Mouse (Mus musculus): ENCODE results near the gene Tpm3.

GRCm38 (mm10) chr3:90067851-90068250, 4.6 kb upstream of the Tpm3 start:
- TF ChIP-seq CTCF (conservative IDR thresholded peaks at IDR 0.05 in 1 of 2, IDR thresholded peaks at IDR 0.05 in 1 of 2; ENCODE audit: low read depth in 2 of 2, low read length in 2 of 2) (no peak), USF2 (conservative IDR thresholded peaks at IDR 0.05; ENCODE audit: low read depth, low read length) (no peak), POLR2A (IDR thresholded peaks at IDR 0.05; ENCODE audit: low read depth, low read length) (no peak), ZMIZ1 (IDR thresholded peaks at IDR 0.05; ENCODE audit: low read depth, low read length) (no peak)

Data from CH12.LX (cell line).